Mouse (Mus musculus) kidney, postnatal 0 days (tissue): ENCODE measurements around the gene Rpa1. TPM values are rescaled to one million over a fixed set of nuclear protein-coding genes. Genes with fewer than 3 reads are reported as not detected.
"Not testable (repeated sequence)": the region's sequence is repeated elsewhere in the genome, so short reads cannot be mapped to it uniquely, and the experiment has no call there.

ENCODE experiments used
- ATAC-seq: fragments of 200-750 bp; cut with Nextera tagmentation; replicated peaks from 2 replicates; pipeline ENCODE4 v1.8.0; 2017; ENCODE audit warnings: low read depth, moderate number of reproducible peaks, moderate TSS enrichment, moderate library complexity; ENCODE audit not compliant: low FRiP score
- DNase-seq: peaks from one replicate; pipeline ENCODE4 v3.0.0-alpha.2; 2016; ENCODE audit warnings: low spot score
- H3K27ac ChIP-seq: fragments of 300-500 bp; sonication (generic); 2 replicates; pipeline ENCODE4 v1.5.1; 2014; ENCODE audit warnings: mild to moderate bottlenecking
- H3K27me3 ChIP-seq: fragments of 300-500 bp; sonication (generic); 2 replicates; pipeline ENCODE4 v1.6.1; 2014; ENCODE audit warnings: low read length, mixed read lengths; ENCODE audit not compliant: insufficient read depth
- H3K36me3 ChIP-seq: fragments of 300-500 bp; sonication (generic); 2 replicates; pipeline ENCODE4 v1.6.1; 2014; ENCODE audit warnings: low read length, mixed read lengths; ENCODE audit not compliant: insufficient read depth
- H3K4me1 ChIP-seq: fragments of 300-500 bp; sonication (generic); replicated peaks from 2 replicates; pipeline ENCODE4 v1.6.1; 2014; ENCODE audit warnings: antibody characterized with exemption, low read length, mixed read lengths; ENCODE audit not compliant: insufficient read depth
- H3K4me2 ChIP-seq: fragments of 300-500 bp; sonication (generic); 2 replicates; pipeline ENCODE4 v1.6.1; 2014; ENCODE audit warnings: mild to moderate bottlenecking, low read length, moderate library complexity, mixed read lengths
- H3K4me3 ChIP-seq: fragments of 300-500 bp; sonication (generic); replicated peaks from 2 replicates; pipeline ENCODE4 v1.5.1; 2014; ENCODE audit warnings: low read depth, low read length
- H3K9ac ChIP-seq: fragments of 300-500 bp; sonication (generic); 2 replicates; pipeline ENCODE4 v1.6.1; 2014; ENCODE audit warnings: low read depth, low read length
- H3K9me3 ChIP-seq: fragments of 300-500 bp; sonication (generic); replicated peaks from 2 replicates; pipeline ENCODE4 v1.6.1; 2016; ENCODE audit warnings: low read length, inconsistent platforms, mixed read lengths
- CTCF ChIP-seq: IDR thresholded peaks from 2 replicates; pipeline ENCODE4 v1.5.1; 2016; ENCODE audit warnings: antibody characterized with exemption, low read depth, mild to moderate bottlenecking, moderate library complexity
- WGBS: fragments of 180-500 bp; shearing (Covaris S2); extraction: QIAGEN DNeasy Blood & Tissue Kit; methylation state at CpG from one replicate; pipeline ENCODE4 v1.1.7; 2014; 5-methylcytosine and 5-hydroxymethylcytosine counted together
- polyA plus RNA-seq: library from polyadenylated mRNA; unstranded; fragments of >200 nt; fragmentation: Nextera tagmentation; extraction: Ambion mirVana; gene quantifications from 2 replicates; pipeline ENCODE4 v1.2.1, GENCODE M21; 2015

Rpa1 gene
- 70.7 and 85.2 TPM in 2 replicates for polyA plus RNA-seq

DNA sequence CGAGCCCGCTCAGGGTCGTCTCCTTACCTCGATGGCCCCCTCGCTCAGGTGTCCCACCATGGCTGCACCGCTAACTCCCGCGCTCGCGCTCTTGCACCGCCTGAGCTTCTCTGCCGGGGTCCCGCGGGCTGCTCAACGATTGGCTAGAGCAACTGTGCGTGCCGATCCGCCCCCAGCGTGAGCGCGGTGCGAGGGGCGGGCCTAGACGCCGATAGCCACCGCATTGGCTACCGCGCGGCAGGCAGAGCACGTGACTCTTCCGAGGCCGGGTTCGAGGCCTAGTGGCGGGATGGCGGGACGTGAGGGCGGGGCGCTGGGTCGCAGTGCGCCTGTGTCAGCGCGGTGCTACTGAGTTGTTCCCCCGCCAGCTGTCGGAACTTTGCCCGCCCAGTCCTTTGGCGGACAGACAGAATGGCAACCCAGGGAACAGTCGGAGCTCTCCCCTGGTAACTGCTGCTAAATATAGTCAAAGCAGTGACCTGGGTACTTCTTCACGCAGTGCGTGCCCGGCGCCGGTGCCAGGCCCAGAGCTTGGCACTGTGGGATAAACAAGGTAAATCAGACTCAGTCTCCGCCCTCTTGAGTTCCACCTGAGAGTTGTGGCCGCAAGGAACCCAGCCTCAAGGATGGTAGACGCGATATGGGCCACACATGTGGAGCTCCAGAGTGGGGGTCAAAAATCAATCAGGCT is at the start of gene Rpa1, which contains the start of gene Smyd4:
Gene Rpa1, minus strand, starts transcription at position 126 of the 691 bp plus-strand sequence.
Gene Smyd4, plus strand, starts transcription at position 235 of the 691 bp plus-strand sequence.
- no peaks in the 10 kb centered on the region for H3K36me3 ChIP-seq
- no peak for TF ChIP-seq CTCF
- 1% methylated on average over 56 of the region's 56 CpGs for WGBS
- DNase-seq: peak; percentile 98
- H3K27me3 ChIP-seq: no peaks in the 10 kb centered on the region
- peak within 1 kb of the TSS; percentile 61 for H3K27ac ChIP-seq
- H3K9me3 ChIP-seq: no peaks in the 10 kb centered on the region
- peak; percentile 99 for ATAC-seq
- peak within 1 kb of the TSS; percentile 81 for H3K4me3 ChIP-seq
- H3K4me1 ChIP-seq: no peaks in the 10 kb centered on the region
- peak within 1 kb of the TSS; percentile 75 for H3K4me2 ChIP-seq
- peak within 1 kb of the TSS; percentile 85 for H3K9ac ChIP-seq

DNA sequence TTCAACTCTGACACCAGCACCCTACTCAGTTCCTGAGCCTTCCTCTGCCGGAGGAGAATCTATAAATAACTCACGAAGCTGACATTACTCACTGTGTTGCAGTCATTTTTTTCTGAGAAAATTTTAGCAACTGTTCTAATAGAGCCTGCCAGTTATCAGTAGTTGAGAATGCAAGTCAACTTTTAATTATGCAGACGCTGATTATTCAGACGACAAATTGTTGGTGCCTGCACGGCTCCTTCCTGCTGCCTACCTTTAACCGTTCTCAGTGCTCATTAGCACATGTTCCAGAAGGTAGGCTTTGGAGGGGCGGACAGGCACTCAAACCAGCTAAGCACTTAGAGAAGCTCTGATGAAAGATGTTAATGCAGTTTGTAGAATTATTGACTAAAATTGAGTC is 49.3 kb upstream of the Rpa1 start:
- no peaks in the 10 kb centered on the region for H3K4me1 ChIP-seq
- no peak overlapping the region for H3K4me3 ChIP-seq
- no peaks in the 10 kb centered on the region for H3K9me3 ChIP-seq
- H3K36me3 ChIP-seq: no peaks in the 10 kb centered on the region
- WGBS: 77% methylated on average over 7 of the region's 7 CpGs
- H3K4me2 ChIP-seq: no peak overlapping the region
- H3K27ac ChIP-seq: no peak overlapping the region
- DNase-seq (no peak), ATAC-seq (no peak)
- no peak overlapping the region for H3K9ac ChIP-seq
- H3K27me3 ChIP-seq: no peaks in the 10 kb centered on the region
- no peak for TF ChIP-seq CTCF

DNA sequence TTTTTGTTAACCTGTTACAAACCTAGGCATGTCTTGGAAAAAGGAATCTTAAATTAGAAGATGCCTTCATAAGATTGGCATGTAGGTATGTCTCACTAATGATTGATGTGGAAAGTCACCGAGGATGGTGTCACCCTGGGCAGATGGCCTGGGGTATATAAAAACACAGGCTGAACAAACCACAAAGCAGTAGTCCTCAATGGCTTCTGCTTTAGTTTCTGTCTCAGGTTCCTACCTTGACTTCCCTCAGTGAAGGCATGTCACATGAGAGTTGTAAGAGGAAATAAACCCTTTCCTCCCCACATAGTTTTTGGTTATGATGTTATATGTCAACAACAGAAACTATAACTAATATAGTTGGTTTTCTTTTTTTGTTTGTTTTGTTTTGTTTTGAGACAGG is 47.5 kb upstream of the Rpa1 start:
- DNase-seq: no peak
- no peak overlapping the region for H3K9ac ChIP-seq

DNA sequence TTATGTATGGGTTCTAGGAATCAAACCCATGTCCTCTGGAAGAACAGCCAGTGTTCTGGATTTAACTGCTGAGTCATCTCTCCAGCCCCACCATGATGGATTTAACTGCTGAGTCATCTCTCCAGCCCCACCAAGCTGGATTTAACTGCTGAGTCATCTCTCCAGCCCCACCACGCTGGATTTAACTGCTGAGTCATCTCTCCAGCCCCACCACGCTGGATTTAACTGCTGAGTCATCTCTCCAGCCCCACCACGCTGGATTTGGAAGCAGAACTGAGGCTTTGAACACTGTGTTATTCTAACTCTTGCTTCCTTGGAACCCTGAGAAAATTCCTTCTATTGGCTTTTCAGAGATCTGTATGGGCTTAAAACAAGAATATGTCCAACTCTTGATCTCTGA is 35.4 kb upstream of the Rpa1 start:
- H3K4me3 ChIP-seq, H3K9me3 ChIP-seq, H3K9ac ChIP-seq, H3K4me1 ChIP-seq, H3K4me2 ChIP-seq, DNase-seq, H3K36me3 ChIP-seq, ATAC-seq, H3K27ac ChIP-seq, H3K27me3 ChIP-seq: not testable (repeated sequence)
- WGBS: 50% methylated on average over 3 of the region's 3 CpGs

More for the DNA sequence above, 47.5 kb upstream of the Rpa1 start:
- H3K4me3 ChIP-seq: no peak overlapping the region
- 68% methylated on average over 1 of the region's 1 CpGs for WGBS
- no peak overlapping the region for H3K27ac ChIP-seq
- H3K36me3 ChIP-seq: no peaks in the 10 kb centered on the region
- TF ChIP-seq CTCF: no peak
- no peaks in the 10 kb centered on the region for H3K27me3 ChIP-seq
- H3K4me1 ChIP-seq: no peaks in the 10 kb centered on the region
- ATAC-seq: no peak
- H3K9me3 ChIP-seq: no peaks in the 10 kb centered on the region
- H3K4me2 ChIP-seq: no peak overlapping the region

DNA sequence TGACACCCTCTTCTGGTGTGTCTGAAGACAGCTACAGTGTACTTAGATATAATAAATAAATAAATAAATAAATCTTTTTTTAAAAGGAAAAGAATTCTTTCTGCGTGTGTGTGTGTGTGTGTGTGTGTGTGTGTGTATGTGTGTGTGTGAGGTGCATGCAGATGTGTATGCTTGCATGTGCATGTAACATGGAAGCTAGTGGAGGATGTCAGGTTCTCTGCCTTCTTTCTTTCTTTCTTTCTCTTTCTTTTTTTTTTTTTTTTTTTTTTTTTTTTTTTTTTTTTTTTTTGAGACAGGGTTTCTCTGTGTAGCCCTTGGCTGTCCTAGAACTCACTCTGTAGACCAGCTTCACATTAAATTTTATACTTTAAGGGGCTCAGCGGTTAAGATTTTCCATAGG is 30.7 kb upstream of the Rpa1 start:
- H3K36me3 ChIP-seq, H3K9me3 ChIP-seq, H3K4me2 ChIP-seq, H3K27me3 ChIP-seq, H3K4me1 ChIP-seq, DNase-seq, H3K9ac ChIP-seq, ATAC-seq, H3K27ac ChIP-seq, H3K4me3 ChIP-seq: not testable (repeated sequence)
- WGBS: 97% methylated on average over 2 of the region's 2 CpGs

DNA sequence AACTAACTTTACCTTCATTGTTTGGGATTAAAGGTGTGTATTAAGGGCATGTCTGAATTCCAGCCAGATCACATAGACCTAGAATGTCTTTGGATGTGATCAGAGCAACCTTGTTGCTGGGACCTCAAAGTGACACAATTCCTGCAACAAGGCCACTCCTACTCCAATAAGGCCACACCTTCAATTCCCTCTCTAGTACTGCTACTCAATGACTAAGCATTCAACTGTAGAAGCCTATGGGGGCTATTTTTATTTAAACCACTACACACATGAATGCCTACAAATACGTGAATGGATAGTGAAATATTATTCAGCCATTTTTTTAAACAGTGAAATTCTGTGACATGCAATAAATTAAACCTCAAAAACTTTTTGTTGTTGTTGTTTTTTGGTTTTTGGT is 29.0 kb upstream of the Rpa1 start:
- Histone ChIP-seq H3K4me3 (no peak overlapping the region), H3K4me2 (no peak overlapping the region), H3K36me3 (no peaks in the 10 kb centered on the region), H3K27me3 (no peaks in the 10 kb centered on the region), H3K27ac (no peak overlapping the region), H3K9ac (no peak overlapping the region), H3K9me3 (no peaks in the 10 kb centered on the region), H3K4me1 (no peaks in the 10 kb centered on the region)
- WGBS: 78% methylated on average over 1 of the region's 1 CpGs
- no peak for DNase-seq
- TF ChIP-seq CTCF: no peak
- no peak for ATAC-seq

DNA sequence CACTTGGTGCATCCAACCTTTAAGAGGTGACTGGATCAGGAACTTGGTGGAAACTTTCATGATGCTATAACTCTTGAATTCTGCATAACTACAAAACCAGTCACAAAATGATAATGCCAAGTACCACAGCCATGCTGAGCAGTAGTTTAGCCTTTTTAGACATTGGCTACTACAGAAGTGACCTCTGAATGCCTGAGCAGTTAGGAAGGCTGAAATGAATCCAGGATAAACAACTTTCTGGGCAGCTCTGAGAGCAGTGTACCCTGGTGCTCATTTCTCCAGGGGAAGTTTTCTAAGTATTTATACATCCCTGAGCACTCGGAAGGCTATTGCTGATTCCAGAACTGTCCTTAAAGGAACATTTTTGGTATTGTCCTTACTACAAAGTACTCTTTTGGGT is 7.4 kb upstream of the Rpa1 start:
- no peaks in the 10 kb centered on the region for H3K4me1 ChIP-seq
- H3K4me3 ChIP-seq: no peak overlapping the region
- H3K9me3 ChIP-seq: no peaks in the 10 kb centered on the region
- H3K9ac ChIP-seq: no peak overlapping the region
- DNase-seq (no peak), ATAC-seq (no peak)
- no peaks in the 10 kb centered on the region for H3K36me3 ChIP-seq
- no peak for TF ChIP-seq CTCF
- no peak overlapping the region for H3K27ac ChIP-seq
- no peaks in the 10 kb centered on the region for H3K27me3 ChIP-seq
- H3K4me2 ChIP-seq: no peak overlapping the region
- WGBS: 56% methylated on average over 1 of the region's 1 CpGs
